Mouse (Mus musculus) heart, postnatal 0 days (tissue): ENCODE measurements around the gene Cacna2d2.

ENCODE experiments used
- CTCF ChIP-seq: IDR thresholded peaks from 2 replicates; pipeline ENCODE4 v1.5.1; 2016; ENCODE audit warnings: antibody characterized with exemption, control low read depth, low read depth
- EP300 ChIP-seq: IDR thresholded peaks from 2 replicates; pipeline ENCODE4 v1.6.1; 2016; ENCODE audit warnings: antibody characterized with exemption, low read depth

GRCm38 (mm10) chr9:107545199-107545598, 145.8 kb downstream of the Cacna2d2 start:
- TF ChIP-seq EP300 (no peak), CTCF (no peak)
